Mouse (Mus musculus) cerebellum, adult 18-20 months (tissue): ENCODE measurements around the gene Tiam1.
A peak's percentile ranks its signal among the peaks of the same experiment; 100 is the strongest.

Source experiments
- DNase-seq, 2 experiments: peaks; one replicate each; pipeline ENCODE4 v3.0.0; 2021

The Tiam1 gene

GRCm38 (mm10) chr16:90045611-90046010, 98.0 kb downstream of the Tiam1 start:
- no peak for DNase-seq

- no peak for DNase-seq
Observed at GRCm38 (mm10) chr16:90044004-90044754, 99.4 kb downstream of the Tiam1 start.

DNA sequence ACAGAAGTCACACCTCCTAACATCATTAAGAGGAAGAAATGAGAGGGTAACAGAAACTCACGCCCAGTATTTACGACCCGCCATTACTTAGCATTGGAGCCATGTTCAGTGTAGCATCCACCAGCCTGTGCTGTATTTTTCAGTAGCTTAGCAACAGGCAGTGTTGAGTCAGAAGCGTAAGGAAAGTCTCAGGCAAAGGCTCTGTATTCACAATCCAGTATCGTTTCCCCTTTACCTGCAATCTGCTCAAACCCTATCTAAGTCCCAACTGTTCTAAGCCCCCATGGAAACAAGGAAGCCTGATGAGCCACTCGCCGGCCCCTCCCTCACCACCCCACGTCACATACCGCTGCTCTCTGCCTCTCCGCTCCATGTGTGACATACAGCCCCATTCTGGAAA, 100.7 kb downstream of the Tiam1 start:
- no peak for DNase-seq

DNA sequence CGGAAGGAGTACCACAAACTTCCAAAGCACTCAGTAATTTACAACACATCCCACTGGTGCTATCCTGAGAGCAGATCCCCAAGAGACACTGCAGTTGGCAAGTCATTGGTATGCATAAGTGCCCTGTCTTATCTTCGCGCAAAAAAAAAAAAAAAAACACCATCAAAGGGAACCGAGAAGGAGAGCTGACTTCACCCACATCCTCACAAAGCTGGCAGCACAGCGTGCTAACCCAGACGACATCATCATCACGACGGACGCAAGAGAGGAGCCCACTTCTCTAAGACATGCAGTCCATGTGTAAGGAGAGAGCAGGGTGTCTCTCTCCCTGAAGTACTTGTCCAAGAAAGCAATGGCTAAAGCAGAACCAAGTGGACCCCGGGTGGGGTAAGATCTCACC, 101.2 kb downstream of the Tiam1 start:
- DNase-seq, result no peak

- no peak for DNase-seq
Observed at GRCm38 (mm10) chr16:90040771-90041364, 102.7 kb downstream of the Tiam1 start.

- no peak for DNase-seq
Observed at GRCm38 (mm10) chr16:90035595-90036110, 107.9 kb downstream of the Tiam1 start.

GRCm38 (mm10) chr16:90030355-90030754, 113.2 kb downstream of the Tiam1 start:
- no peak for DNase-seq

DNA sequence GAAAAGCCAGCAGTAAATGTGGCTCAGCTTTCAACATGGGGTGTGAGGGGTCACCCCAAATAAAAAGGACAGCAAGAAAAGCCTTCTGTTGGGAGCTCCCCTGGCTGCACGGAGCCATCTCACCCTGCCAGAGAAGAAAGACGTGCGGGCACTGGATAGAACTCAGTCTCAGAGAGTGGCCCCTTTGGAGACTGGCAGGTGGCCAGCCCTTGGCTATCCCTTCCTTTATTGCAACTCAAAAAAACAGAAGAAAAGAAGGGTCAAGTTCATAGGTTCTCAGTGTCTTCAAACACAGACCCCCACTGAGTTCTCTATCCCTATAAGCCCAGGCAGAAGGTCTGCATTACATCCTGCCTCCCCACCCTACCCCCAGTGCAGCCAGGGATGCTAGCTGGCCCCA, 115.7 kb downstream of the Tiam1 start:
- DNase-seq, result no peak

- DNase-seq, result peak; percentile 63 to 73
Observed at GRCm38 (mm10) chr16:90025526-90026172, 117.9 kb downstream of the Tiam1 start.

DNA sequence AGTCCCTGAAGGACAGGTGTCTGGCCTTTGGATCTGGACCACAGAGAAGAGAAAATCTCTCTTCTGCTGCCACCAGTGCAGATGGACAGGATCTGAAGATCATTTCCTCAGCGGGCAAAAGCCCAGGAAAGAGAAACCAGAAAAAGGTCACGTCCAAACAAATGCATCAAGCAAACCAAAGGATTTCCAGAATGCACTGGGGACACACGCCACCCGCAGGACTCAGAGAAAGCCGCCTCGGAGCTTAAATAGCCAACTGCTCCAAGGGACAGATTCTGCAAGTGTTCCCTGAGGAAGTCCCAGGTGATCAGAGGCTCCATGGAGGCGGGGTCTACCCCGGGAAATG, 119.9 kb downstream of the Tiam1 start:
- DNase-seq, result peak; percentile 86 to 90

GRCm38 (mm10) chr16:90022932-90023664, 120.5 kb downstream of the Tiam1 start:
- DNase-seq, result peak; percentile 56 to 58

DNA sequence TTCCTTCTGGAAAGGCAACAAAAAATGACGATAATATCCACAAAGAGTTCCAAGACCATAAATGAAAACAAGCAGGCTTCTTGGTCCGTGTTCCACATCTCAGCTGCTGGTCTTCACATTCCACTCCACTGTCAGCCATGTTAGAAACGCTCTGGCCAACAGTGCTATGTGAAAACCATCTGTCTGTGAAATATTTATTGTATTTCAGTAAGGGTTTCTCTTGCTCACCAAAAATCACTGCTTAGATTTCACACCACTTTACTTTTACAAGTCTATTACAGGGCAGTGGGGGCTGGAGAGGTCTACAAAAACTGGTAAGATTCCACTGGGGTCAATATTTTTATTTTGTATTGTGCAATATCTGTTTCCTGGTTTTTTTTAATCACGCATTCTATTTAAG, 127.5 kb downstream of the Tiam1 start:
- no peak for DNase-seq

- no peak for DNase-seq
Observed at GRCm38 (mm10) chr16:90014596-90014995, 129.0 kb downstream of the Tiam1 start.

- peak in 1 of 2 experiments; percentile 38 for DNase-seq
Observed at GRCm38 (mm10) chr16:90011521-90012181, 131.9 kb downstream of the Tiam1 start.

DNA sequence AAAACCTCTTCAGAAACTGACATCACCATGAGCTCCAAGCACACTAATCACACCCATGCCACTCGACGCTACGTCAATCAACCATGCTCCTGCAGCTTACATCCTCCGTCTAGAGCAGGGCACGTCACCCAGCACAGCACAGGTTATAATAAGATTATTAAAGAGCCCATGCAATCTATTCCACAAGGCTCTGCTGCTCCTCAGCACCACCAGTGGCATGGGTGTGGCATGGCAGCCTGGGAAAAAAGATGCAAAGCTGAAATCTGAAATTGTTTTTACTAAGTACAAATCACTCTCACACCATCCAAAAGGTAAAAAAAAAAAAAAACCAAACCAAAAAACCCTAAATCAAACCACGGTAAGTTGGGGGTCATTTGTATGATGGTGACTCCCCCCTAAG, 135.1 kb downstream of the Tiam1 start:
- peak in 1 of 2 experiments; percentile 9 for DNase-seq

DNA sequence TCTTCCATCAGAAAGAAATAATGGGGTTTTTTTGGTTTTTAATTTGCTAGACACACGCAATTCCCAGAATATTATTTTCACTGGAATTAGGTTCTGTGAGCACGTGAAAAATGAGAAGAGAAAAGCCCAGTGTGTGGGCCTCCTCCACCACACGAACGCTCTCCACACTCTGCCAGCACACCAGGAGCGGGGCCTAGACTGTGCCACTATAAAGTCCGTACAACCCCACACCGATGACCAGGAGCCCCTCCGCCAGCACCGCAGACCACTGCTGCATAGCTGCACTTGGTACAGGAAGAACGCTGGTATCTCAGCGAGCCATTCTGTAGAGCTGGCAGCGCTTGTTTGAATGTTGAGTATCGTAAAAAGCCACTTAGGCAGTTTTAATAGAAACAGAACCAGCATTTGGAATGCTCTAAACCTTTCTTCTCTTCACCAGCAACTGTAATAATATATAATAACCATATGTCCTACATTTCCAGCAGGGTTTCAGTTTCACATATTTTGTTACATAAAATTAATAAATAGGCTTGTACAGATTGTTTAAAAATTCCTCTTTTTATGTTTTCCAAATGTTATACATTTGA, 136.1 kb downstream of the Tiam1 start:
- DNase-seq, result no peak

DNA sequence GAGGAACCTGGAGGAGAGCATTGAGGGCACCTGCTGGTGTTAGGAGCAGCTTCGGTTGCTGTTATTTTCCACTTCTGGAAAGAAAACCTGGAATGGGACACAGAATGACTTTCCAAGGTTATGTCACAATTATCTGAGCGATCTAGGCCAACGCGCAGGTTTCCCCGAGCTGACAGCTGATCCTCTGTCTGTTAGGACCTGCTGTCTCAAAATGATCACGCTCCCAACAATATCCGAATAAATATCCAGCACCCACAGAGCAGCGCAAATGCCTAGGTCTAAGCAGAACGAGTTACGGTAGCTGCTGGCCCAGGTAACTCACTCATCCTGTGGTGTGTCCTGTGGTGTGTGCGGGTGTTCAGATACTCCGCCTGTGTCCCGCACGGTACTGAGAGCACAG, 140.0 kb downstream of the Tiam1 start:
- DNase-seq, result peak in 1 of 2 experiments; percentile 43

- DNase-seq, result no peak
Observed at GRCm38 (mm10) chr16:89995155-89995554, 148.4 kb downstream of the Tiam1 start.

- peak; percentile 83 to 91 for DNase-seq
Observed at GRCm38 (mm10) chr16:89993991-89994825, 149.4 kb downstream of the Tiam1 start.

DNA sequence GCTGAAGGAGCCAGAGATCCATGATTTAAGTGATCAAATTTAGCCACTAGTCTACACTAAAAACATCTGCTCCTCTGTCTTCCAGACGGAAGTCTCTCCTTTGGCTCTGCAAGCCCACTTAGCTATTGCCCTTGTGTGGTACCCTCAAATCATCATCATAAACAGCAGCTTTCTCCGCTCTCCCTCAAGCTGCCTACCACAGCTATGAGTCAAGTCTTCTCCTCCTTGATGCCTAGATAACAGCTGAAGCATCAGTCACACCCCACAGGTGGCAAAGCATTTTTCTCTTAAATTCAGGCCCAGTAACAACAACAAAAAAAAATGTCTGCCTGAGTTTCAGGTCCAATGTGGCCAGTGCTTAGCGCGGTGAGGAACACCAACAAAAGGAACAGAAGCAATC, 150.1 kb downstream of the Tiam1 start:
- DNase-seq, result no peak

DNA sequence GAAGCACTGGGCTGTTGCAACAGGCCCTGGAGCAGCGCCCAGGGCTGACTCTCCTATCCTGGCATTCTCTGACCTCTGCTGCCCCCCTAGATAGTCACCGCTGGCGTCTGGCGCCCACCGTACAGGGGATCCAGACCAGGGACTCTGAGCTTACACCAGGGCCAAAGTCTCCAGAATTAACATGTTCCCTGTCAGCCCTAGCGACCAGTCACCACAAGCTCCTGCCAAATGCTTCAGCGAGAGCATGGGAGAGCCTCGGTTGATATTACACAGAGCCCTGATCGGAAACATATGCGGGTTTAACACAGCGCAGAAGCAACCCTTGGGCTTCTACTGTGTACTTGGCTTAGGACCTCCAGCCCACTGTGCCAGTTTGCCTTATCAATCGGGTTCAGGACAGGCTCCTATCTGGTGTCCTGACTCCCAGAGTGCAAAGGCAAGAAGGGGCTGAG, 151.8 kb downstream of the Tiam1 start:
- DNase-seq, result peak; percentile 45 to 48
